Mouse (Mus musculus) stomach, postnatal 0 days (tissue): ENCODE measurements around the gene Plscr4.

Experiments used
- CTCF ChIP-seq: IDR thresholded peaks from 2 replicates; pipeline ENCODE4 v1.5.1; 2016; ENCODE audit warnings: antibody characterized with exemption, low read depth, mild to moderate bottlenecking, moderate library complexity
- EP300 ChIP-seq: optimal IDR thresholded peaks from 2 replicates; pipeline ENCODE3; 2016; ENCODE audit warnings: antibody characterized with exemption

DNA sequence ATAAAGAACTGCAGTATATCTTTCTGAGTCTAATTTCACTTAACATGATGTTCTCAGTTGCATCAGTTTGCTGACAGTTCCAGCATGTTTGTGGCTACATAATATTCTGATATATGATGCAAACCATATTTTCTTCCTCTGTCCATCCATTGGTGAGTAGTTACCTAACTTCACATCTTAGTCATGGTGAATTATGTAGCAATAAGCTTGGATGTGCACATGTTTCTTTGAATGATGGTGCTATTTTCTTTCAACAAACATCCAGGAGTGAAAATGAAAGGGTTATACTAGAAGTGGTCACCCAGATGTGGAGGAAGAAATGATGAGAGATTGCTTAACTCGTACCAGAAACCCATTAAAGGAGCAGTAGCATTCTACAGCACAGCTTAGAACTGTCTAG lies 47.7 kb downstream of the Plscr4 start:
- TF ChIP-seq CTCF (no peak), EP300 (no peak)
